Mouse (Mus musculus): ENCODE results near the gene Ly75.

GRCm38 (mm10) chr2:60327581-60327980 lies 55.5 kb downstream of the Ly75 start:
- TF ChIP-seq NELFE (IDR thresholded peaks at IDR 0.05; ENCODE audit: low read depth, low read length) (no peak), ZC3H11A (IDR thresholded peaks at IDR 0.05; ENCODE audit: low read depth, low read length) (no peak), SIN3A (IDR thresholded peaks at IDR 0.05; ENCODE audit: low read length) (no peak), CTCF (IDR thresholded peaks at IDR 0.05 in 2 of 3, conservative IDR thresholded peaks at IDR 0.05 in 1 of 3; ENCODE audit: control insufficient read depth in 1 of 3, insufficient read depth in 1 of 3, low read depth in 2 of 3, low read length in 3 of 3, poor library complexity in 1 of 3, severe bottlenecking in 1 of 3) (no peak)

Data from MEL (cell line).